Mouse (Mus musculus) kidney, adult 10 weeks (tissue): ENCODE data around the gene Igsf9. TPM values are rescaled to one million over a fixed set of nuclear protein-coding genes. Genes with fewer than 3 reads are reported as not detected.

Source experiments
- polyA plus RNA-seq: library from polyadenylated mRNA; stranded (reverse); fragments of 350-450 nt; fragmentation: Illumina TruSeq; extraction: RNeasy Lipid Tissue Mini Kit (QIAGEN cat#74804); gene quantifications from one replicate; pipeline ENCODE4 v1.2.3, GENCODE M21; 2014; ENCODE audit warnings: low read depth, low replicate concordance

Gene Igsf9
- 0.40 TPM for polyA plus RNA-seq

DNA sequence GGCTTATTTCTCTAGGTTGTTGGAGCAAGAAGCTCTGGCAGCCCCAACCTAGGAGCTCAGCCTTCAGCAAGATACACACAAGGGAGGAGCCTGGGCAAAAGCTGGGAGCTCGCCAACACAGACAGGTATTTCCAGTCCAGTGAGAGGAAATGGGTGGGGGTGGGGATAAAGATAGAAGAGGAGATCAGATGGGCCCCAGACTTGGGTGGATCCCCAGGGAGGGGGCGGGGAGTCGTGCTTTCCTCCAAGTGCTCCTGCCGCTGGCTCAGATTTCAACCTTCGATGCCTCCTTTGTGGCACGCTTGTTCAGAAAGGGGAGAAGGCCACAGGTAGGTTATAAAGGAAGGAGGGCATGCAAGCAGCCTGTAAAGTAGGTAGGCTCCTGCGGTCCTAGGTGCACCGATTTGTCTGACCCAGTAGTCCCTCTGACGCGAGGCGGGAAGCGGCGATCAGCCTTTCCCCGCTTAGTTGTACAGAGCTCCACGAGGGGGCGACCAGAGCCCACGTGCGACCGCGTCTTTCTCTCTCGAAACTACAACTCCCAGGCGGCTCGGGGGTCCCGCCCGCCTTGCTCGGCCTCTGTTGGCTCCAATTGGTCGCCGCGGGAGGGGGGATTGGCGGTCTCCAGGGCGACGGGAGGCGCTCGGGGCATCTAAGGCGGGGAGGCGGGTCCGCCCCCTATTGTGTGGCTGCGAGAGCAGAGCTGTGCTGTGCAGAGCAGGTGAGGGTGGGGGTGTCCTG is at the start of gene Igsf9:
Gene Igsf9 (plus strand): TSS at position 249 of the 741 bp plus-strand sequence.

DNA sequence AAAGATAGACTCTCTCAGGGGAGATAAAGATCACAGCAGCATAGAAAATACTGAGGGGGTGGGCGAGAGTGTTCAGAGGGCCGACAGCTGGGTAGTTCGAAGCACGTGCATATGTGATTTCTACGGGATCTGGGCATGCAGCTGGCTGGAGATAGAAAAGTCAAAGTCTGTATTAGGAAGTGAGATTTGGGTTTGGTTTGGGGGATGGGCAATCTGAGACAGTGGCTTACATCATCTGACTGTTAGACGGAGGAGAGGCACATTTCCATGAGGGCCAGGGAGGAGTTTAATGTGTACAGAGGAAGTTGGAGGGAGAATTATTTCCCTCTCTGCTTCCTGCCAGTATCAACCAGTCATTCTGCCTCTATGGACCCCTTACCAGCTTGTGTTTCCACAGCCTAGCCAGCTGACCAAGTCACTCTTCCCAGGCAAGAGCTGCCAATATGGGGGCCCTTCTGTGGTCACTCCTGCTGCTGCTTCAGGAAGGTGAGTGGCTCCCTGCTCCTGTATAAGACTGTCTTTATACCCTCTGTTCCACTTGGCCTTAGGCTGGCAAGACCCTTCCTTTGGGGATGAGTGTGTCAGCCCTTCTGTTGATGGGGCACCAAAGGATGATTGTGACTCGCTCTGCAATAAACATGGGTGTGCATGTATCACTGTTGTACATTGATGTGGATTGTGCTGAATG is 6.4 kb upstream of the Igsf9 start, which contains the start of gene Slamf9:
Gene Slamf9 (plus strand): TSS at position 305 of the 688 bp plus-strand sequence.

DNA sequence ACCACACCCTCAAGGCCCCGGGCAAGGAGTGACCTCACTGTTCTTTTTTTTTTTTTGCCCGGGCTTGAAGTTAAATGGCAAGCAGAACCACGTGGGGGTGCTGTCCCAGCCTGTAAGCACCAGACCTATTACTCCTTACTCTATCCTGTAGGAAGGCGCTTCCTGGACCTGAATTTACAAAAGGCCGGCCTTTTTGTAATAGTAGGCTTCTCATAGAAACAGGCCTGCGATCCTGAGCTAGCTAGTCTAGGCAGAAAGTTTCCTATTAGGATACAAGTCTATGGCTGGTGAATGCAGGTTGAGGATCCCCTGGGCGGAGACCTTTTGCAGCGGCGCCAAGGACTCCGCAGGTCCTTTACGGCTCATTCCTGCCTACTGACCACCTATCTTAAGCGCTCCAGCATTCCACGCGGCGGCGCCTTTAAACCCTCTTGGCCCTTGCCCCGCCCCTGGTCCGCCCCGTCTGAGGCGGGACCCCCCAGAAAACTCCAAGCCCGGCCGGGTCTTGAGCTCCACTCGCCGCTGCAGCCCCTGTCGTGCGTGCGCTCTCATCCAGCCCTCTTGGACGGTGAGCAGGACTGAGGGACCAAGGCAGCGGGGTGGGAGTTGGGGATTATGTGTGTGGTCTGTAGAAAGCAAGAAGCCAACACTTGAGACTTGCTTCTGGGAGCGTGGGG is 18.3 kb downstream of the Igsf9 start, which contains the start of gene Tagln2:
Gene Tagln2 (plus strand): TSS at position 283 of the 677 bp plus-strand sequence.

DNA sequence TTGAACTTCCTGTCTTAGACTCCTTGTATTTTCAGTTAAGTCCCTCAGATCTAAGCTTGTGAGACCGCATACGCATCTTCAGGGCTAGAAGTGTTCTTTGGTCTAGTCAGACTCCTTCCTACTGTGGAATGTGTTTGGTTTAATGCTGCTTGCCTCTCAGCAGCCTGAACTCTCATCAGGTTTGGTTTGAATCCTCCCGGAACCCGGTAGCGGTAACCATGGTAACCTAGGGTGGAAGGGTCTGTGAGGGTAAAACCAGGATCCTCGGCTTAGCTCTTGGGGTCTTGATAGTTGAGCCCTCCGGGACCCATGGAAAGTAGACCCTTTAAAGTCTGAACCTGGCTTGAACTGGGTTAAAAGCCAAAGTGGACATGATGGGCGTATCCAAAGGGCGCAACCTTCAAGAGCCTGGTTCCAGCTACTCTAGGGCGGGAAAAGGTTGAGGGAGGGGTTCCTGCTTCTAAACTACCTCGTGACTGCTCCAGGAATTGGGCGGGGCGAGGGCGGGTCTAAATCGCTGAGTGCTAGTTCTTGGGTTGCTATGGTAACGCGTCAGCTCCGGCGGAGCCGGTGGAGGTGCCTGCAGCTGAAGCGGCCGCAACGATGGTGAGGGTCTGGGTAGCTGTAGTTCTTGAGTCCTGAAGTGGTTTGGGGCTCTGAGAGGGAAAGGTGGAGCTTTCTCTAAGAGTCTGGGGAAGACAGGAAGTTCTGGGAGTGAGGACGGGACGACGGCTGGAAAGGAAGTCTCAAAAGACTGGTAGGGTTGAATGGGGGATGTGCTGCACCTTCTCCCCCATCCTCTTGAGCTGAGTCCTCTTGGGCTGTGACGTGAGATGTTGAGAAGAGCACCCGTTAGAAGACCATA is 39.2 kb downstream of the Igsf9 start, which contains the start of gene Cfap45:
Gene Cfap45 (plus strand): TSS at position 226 of the 865 bp plus-strand sequence.

Other genes with a start within 250 kb of the Igsf9 start
- not detected for gene Atp1a4, start 223.4 kb upstream of the Igsf9 start, polyA plus RNA-seq
- not detected for gene Igsf8, start 220.1 kb upstream of the Igsf9 start, polyA plus RNA-seq
- gene Atp1a2, start 183.7 kb upstream of the Igsf9 start, polyA plus RNA-seq: 1.3 TPM
- gene Kcnj9, start 152.5 kb upstream of the Igsf9 start, polyA plus RNA-seq: not detected
- gene Kcnj10, start 140.6 kb upstream of the Igsf9 start, polyA plus RNA-seq: 64.0 TPM
- gene Pigm, start 105.2 kb upstream of the Igsf9 start, polyA plus RNA-seq: 13.3 TPM
- gene Slamf9, start 6.4 kb upstream of the Igsf9 start, polyA plus RNA-seq: 6.0 TPM
- 26.8 TPM for gene Tagln2, start 18.3 kb downstream of the Igsf9 start, polyA plus RNA-seq
- not detected for gene Cfap45, start 39.0 kb downstream of the Igsf9 start, polyA plus RNA-seq
- not detected for gene Vsig8, start 74.2 kb downstream of the Igsf9 start, polyA plus RNA-seq
- gene Slamf8, start 108.8 kb downstream of the Igsf9 start, polyA plus RNA-seq: 0.28 TPM
- not detected for gene Fcrl6, start 120.8 kb downstream of the Igsf9 start, polyA plus RNA-seq
- 3.6 TPM for gene Dusp23, start 151.2 kb downstream of the Igsf9 start, polyA plus RNA-seq
- gene Crp, start 216.3 kb downstream of the Igsf9 start, polyA plus RNA-seq: 0.53 TPM